Mouse (Mus musculus) ES-Bruce4 (cell line): Measurements from ENCODE around the gene Kank1. TPM values are rescaled to one million over a fixed set of nuclear protein-coding genes. Genes with fewer than 3 reads are reported as not detected.

Experiments used
- H3K27ac ChIP-seq: 2 replicates; pipeline ENCODE4 v1.5.1; 2012; ENCODE audit warnings: low read length, inconsistent platforms; ENCODE audit not compliant: insufficient read depth
- H3K27me3 ChIP-seq: 2 replicates; pipeline ENCODE4 v1.6.1; 2012; ENCODE audit warnings: mild to moderate bottlenecking, low read length, inconsistent platforms; ENCODE audit not compliant: control insufficient read depth, poor library complexity, insufficient read depth, severe bottlenecking
- H3K36me3 ChIP-seq: 2 replicates; pipeline ENCODE4 v1.6.1; 2012; ENCODE audit warnings: inconsistent platforms, mild to moderate bottlenecking, low read length, moderate library complexity; ENCODE audit not compliant: control insufficient read depth, poor library complexity, insufficient read depth, severe bottlenecking
- H3K4me1 ChIP-seq: one replicate; pipeline ENCODE4 v1.8.1; 2011; ENCODE audit warnings: low read length; ENCODE audit not compliant: control insufficient read depth, insufficient read depth
- H3K4me3 ChIP-seq: 2 replicates; pipeline ENCODE4 v1.5.1; 2011; ENCODE audit warnings: low read depth, mild to moderate bottlenecking, low read length
- H3K9ac ChIP-seq: 2 replicates; pipeline ENCODE4 v1.6.1; 2012; ENCODE audit warnings: low read depth, mild to moderate bottlenecking, inconsistent platforms; ENCODE audit not compliant: poor library complexity, severe bottlenecking
- H3K9me3 ChIP-seq: replicated peaks from 2 replicates; pipeline ENCODE4 v1.6.1; 2012; ENCODE audit warnings: mild to moderate bottlenecking, low read length, inconsistent platforms; ENCODE audit not compliant: control insufficient read depth, poor library complexity, insufficient read depth, severe bottlenecking
- CTCF ChIP-seq: IDR thresholded peaks from one replicate; pipeline ENCODE4 v1.8.1; 2011; ENCODE audit warnings: low read depth, low read length
- EP300 ChIP-seq: IDR thresholded peaks from 2 replicates; pipeline ENCODE4 v1.6.1; 2011; ENCODE audit warnings: low read depth, low read length; ENCODE audit not compliant: insufficient read depth
- POLR2A ChIP-seq: IDR thresholded peaks from one replicate; pipeline ENCODE4 v1.8.1; 2011; ENCODE audit warnings: low read length; ENCODE audit not compliant: insufficient read depth
- polyA plus RNA-seq: library from polyadenylated mRNA; stranded (reverse); fragments of >200 nt; gene quantifications from 2 replicates; pipeline ENCODE4 v1.2.4, GENCODE M21; 2011; ENCODE audit warnings: low read depth; ENCODE audit not compliant: missing spikeins, insufficient read depth, insufficient read length

Gene Kank1
- polyA plus RNA-seq, 1 experiment, result 44.1 TPM

GRCm38 (mm10) chr19:25423371-25423770, 186.6 kb downstream of the Kank1 start:
- Histone ChIP-seq H3K4me1 (no peaks in the 10 kb centered on the region), H3K9ac (no peak overlapping the region), H3K36me3 (no peaks in the 10 kb centered on the region), H3K4me3 (no peak overlapping the region), H3K27me3 (no peaks in the 10 kb centered on the region), H3K27ac (no peak overlapping the region), H3K9me3 (no peaks in the 10 kb centered on the region)
- no peak for TF ChIP-seq CTCF
- no peak for TF ChIP-seq POLR2A
- TF ChIP-seq EP300, result no peak

GRCm38 (mm10) chr19:25426431-25426830, 189.7 kb downstream of the Kank1 start:
- Histone ChIP-seq H3K4me1 (no peaks in the 10 kb centered on the region), H3K4me3 (no peak overlapping the region), H3K36me3 (no peaks in the 10 kb centered on the region), H3K27ac (no peak overlapping the region), H3K27me3 (no peaks in the 10 kb centered on the region), H3K9me3 (no peaks in the 10 kb centered on the region), H3K9ac (no peak overlapping the region)
- no peak for TF ChIP-seq POLR2A
- TF ChIP-seq EP300, result no peak
- TF ChIP-seq CTCF, result no peak

GRCm38 (mm10) chr19:25427886-25428285, 191.1 kb downstream of the Kank1 start:
- Histone ChIP-seq H3K9me3 (no peaks in the 10 kb centered on the region), H3K4me1 (no peaks in the 10 kb centered on the region), H3K27ac (no peak overlapping the region), H3K9ac (no peak overlapping the region), H3K27me3 (no peaks in the 10 kb centered on the region), H3K4me3 (no peak overlapping the region), H3K36me3 (no peaks in the 10 kb centered on the region)
- TF ChIP-seq EP300 (no peak), CTCF (no peak), POLR2A (no peak)

GRCm38 (mm10) chr19:25428338-25428962, 191.7 kb downstream of the Kank1 start:
- Histone ChIP-seq H3K4me1 (no peaks in the 10 kb centered on the region), H3K4me3 (no peak overlapping the region), H3K27me3 (no peaks in the 10 kb centered on the region), H3K9me3 (no peaks in the 10 kb centered on the region), H3K27ac (no peak overlapping the region), H3K36me3 (no peaks in the 10 kb centered on the region), H3K9ac (no peak overlapping the region)
- TF ChIP-seq EP300 (no peak), CTCF (no peak), POLR2A (no peak)

GRCm38 (mm10) chr19:25431431-25431830, 194.7 kb downstream of the Kank1 start:
- TF ChIP-seq CTCF, result no peak
- TF ChIP-seq EP300, result no peak
- no peak for TF ChIP-seq POLR2A
- no peaks in the 10 kb centered on the region for H3K36me3 ChIP-seq

GRCm38 (mm10) chr19:25431909-25432308, 195.1 kb downstream of the Kank1 start:
- Histone ChIP-seq H3K9me3 (no peaks in the 10 kb centered on the region), H3K9ac (no peak overlapping the region), H3K4me1 (no peaks in the 10 kb centered on the region), H3K27me3 (no peaks in the 10 kb centered on the region), H3K4me3 (no peak overlapping the region), H3K27ac (no peak overlapping the region), H3K36me3 (no peaks in the 10 kb centered on the region)
- TF ChIP-seq POLR2A (no peak), EP300 (no peak), CTCF (no peak)

More at GRCm38 (mm10) chr19:25431431-25431830, 194.7 kb downstream of the Kank1 start:
- H3K9ac ChIP-seq, result no peak overlapping the region
- H3K4me1 ChIP-seq, result no peaks in the 10 kb centered on the region
- H3K27me3 ChIP-seq, result no peaks in the 10 kb centered on the region
- H3K27ac ChIP-seq, result no peak overlapping the region
- H3K9me3 ChIP-seq, result no peaks in the 10 kb centered on the region
- no peak overlapping the region for H3K4me3 ChIP-seq
